Mouse (Mus musculus) T-helper 1 cell (primary cell): Measurements from ENCODE around the gene Pik3r1.

Experiments used
- in situ Hi-C: fragments of 300-600 bp; cut with MboI, MseI; formaldehyde crosslinking; loops from one replicate; pipeline ENCODE4 v1.15.1; 2025; ENCODE audit warnings: high pct_unique_total_duplicates

Pik3r1 gene

DNA sequence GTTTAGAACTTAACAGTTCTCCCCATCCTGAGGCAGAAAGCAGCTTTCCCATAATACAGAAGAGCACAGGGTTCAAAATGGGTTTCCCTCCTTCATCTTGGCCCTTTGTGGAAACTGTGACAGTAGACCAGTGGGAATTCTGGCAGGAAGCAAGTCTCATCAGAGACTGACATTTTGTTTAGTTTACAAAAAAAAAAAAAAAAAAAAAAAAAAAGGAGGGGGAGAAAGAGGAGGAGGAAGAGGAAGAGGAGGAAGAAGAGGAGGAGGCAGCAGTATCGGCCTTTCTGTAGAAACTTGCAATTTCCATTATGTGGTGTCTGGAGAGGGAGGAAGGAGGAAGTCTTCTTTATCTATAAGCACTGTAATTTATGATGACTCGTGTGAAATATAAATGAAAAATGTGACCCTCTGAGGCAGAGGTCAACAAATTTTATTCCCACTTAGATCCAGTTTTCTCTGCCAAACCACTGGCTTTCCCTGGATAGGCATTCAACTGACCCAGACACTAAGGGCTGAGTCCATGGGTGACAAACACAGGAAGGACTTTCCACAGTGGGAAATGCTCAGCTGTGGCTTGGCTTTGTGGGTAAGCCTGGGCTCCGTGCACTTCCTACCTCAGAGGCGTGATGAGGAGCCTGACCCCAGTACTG, 28.2 kb downstream of the Pik3r1 start:
- in situ Hi-C loops = loop anchor here (25.0 kb wide), 1 partner anchor 897 kb away; no protein-coding TSS in a partner anchor

DNA sequence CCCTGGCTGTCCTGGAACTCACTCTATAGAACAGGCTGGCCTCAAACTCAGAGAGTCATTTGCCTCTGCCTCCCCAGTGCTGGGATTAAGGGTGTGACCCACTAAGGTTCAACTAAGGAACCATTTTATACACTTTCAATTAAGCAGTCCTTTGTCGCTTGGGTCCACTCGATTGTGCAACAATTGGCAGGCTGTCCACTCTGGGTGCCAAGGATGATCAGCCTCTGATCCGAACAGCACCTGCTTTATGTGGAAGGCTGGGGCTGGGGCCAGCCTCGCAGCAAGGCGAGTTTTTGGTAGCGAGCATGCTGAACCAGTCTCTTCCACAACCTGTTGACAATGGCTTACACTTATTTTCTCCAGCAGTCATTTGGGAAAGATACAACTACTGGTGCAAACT, 29.2 kb downstream of the Pik3r1 start:
- in situ Hi-C loops = loop anchor here (25.0 kb wide), 1 partner anchor 899 kb away; no protein-coding TSS in a partner anchor

- in situ Hi-C loops = loop anchor here (25.0 kb wide), 1 partner anchor 901 kb away; no protein-coding TSS in a partner anchor
Observed at GRCm38 (mm10) chr13:101736521-101737387, 31.3 kb downstream of the Pik3r1 start.

GRCm38 (mm10) chr13:101735364-101736120, 32.5 kb downstream of the Pik3r1 start:
- in situ Hi-C loops = loop anchor here (25.0 kb wide), 1 partner anchor 902 kb away; no protein-coding TSS in a partner anchor

- in situ Hi-C loops = loop anchor here (25.0 kb wide), 1 partner anchor 903 kb away; no protein-coding TSS in a partner anchor
Observed at GRCm38 (mm10) chr13:101734227-101734626, 33.8 kb downstream of the Pik3r1 start.

GRCm38 (mm10) chr13:101732675-101733074, 35.3 kb downstream of the Pik3r1 start:
- in situ Hi-C loops = loop anchor here (25.0 kb wide), 1 partner anchor 905 kb away; no protein-coding TSS in a partner anchor

- in situ Hi-C loops = loop anchor here (25.0 kb wide), 1 partner anchor 906 kb away; no protein-coding TSS in a partner anchor
Observed at GRCm38 (mm10) chr13:101731777-101732176, 36.2 kb downstream of the Pik3r1 start.

GRCm38 (mm10) chr13:101730351-101730750, 37.7 kb downstream of the Pik3r1 start:
- in situ Hi-C loops = loop anchor here (25.0 kb wide), 1 partner anchor 907 kb away; no protein-coding TSS in a partner anchor

DNA sequence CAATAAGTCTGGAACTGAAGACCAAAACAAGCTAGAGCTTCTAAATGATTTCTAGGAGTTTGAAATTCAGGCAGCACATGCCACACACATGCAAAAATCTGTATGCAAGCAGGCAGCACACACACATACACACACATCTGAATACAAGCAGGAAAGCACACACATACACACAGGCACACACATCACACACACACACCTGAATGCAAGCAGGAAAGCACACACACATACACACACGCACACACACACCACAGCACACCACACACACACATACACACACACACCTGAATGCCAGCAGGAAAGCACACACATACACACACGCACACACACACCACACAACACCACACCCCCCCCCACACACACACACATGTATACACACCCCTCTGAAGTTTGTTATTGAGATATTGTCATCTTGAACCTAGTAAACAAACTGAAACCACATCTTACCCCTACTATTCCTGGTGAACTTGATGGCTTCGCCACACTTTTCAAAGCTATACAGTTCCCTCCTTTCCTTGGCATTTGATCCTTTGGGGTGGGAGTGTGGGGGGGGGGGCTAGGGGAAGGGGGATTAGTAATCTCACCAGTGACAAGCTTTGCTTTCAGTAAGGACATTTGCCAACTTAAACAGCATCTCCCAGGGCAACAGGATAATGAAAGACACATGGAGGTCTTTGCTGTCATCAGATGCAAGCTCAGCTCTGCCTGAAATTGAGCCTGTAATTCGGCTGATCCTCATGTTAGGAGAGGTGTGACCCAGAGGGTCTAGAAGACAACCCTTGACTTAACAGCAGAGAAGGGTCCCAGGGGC, 38.6 kb downstream of the Pik3r1 start:
- in situ Hi-C loops = loop anchor here (25.0 kb wide), 1 partner anchor 908 kb away; no protein-coding TSS in a partner anchor

DNA sequence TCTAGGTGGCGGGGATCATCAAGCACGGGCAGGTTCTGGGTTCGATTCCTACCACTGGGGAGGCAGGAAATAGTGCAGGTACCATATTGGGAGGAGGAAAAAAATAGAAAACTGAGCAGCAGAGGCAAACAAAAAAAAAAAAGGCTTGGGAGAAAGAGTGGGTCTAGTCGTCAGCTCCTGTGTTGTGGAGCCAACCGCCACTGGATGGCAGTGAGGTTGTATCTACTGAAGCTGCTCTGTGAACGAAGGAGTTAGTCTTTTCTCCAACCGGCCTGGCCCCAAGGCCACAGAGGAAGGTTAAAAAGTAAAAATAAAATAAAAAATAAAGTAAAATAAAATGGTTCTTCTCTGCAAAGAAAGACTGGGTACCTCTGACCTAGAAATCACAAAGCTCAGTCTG, 39.2 kb downstream of the Pik3r1 start:
- in situ Hi-C loops = loop anchor here (25.0 kb wide), 1 partner anchor 908 kb away; no protein-coding TSS in a partner anchor

GRCm38 (mm10) chr13:101728300-101728699, 39.7 kb downstream of the Pik3r1 start:
- in situ Hi-C loops = loop anchor here (25.0 kb wide), 1 partner anchor 909 kb away; no protein-coding TSS in a partner anchor

DNA sequence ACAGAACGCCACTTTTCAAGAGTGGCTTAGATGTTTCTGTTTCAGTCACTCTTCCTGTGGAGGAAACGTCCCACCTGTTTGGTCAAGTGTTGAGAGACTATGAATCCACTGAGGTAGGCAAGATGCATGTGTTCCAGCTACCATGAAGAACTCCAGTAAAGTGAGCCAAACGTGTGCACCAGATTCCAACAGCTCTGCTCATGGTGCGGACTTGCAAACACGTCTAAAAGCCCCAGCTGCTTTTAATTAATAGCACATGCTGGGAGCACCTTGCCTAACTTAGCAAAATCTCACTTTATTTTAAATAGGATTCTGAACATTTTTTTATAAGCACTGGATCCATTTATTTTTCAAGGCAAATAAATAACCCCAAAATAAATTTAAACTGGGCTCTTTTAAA, 40.2 kb downstream of the Pik3r1 start:
- in situ Hi-C loops = loop anchor here (25.0 kb wide), 1 partner anchor 909 kb away; no protein-coding TSS in a partner anchor

DNA sequence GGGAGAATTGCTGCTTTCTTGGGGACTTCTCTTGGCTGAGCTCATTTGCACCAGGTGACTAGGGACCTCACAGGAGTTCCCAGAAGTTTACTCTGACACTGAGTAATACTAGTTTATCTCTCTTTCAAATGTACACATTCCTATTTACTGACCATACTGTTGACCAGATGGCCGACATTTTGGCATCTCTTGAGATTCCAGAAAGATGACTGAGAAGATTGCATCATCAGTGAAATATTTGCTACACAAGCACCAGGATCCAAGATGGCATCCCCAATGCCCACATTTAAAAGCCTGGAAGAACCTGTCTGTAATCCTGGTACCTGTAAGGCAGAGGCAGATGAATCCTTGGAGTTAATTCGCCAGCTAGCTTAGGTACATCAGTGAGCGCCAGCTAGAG, 41.1 kb downstream of the Pik3r1 start:
- in situ Hi-C loops = loop anchor here (25.0 kb wide), 1 partner anchor 910 kb away; no protein-coding TSS in a partner anchor

- in situ Hi-C loops = no loop called here
Observed at GRCm38 (mm10) chr13:101721901-101722595, 46.0 kb downstream of the Pik3r1 start.

- in situ Hi-C loops = no loop called here
Observed at GRCm38 (mm10) chr13:101721154-101721553, 46.9 kb downstream of the Pik3r1 start.

GRCm38 (mm10) chr13:101719312-101719870, 48.6 kb downstream of the Pik3r1 start:
- in situ Hi-C loops = no loop called here

DNA sequence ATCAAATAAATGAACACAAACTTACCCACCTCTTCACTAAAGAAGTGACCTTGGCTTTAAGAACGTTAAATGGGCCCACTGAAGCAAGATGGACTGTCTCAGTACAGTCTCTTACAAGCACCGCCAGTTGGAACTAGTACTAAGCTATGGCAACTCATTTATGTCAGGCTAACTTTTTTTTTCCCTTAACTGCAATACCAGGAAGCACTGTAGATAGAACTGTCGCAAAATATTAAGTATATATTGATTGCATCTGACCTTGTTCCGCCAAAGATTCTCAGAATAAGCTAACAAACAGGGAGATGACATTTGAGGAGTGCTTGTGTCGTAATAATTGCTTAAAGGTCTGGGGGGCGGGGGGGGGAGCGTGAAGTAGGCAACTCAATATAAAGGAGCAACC, 49.3 kb downstream of the Pik3r1 start:
- in situ Hi-C loops = no loop called here

GRCm38 (mm10) chr13:101717836-101718235, 50.2 kb downstream of the Pik3r1 start:
- in situ Hi-C loops = no loop called here

DNA sequence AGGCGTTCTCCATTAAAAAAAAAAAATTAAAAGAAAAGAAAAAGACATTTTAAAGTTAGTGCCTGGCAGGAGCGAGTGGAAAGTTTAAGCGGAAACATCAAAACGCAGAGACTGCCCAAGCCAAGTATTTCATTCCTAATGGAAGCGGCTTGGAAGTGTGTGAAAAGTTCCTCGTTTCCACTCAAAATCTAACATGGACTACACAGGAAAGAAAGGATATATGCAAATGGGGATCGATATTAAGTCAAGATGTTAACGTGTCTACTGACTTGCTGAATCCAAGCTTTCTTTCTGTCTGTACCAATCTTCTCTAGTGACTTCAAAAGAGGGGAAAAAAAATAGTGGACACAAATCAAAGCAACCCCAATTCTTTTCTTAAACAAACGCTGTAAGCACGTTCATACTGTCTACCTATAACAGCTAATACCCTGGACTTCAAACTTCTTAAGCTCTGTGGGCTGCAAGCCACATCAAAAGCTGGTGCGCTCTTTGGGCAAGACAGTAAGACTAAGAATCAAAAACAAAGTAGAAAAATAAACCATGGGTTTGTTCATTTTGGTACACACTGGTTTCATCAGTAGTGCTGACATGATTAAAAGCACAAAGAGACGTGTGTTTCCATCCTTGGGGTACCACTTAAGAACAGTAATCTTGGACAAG, 54.5 kb downstream of the Pik3r1 start:
- in situ Hi-C loops = no loop called here
